Mouse (Mus musculus): ENCODE results near the gene Flywch2. TPM values are rescaled to one million over a fixed set of nuclear protein-coding genes. Genes with fewer than 3 reads are reported as not detected.

Gene Flywch2
- polyA plus RNA-seq, 1 experiment from 2014 or later = 78.4 TPM

GRCm38 (mm10) chr17:23762976-23763375 is 22.9 kb downstream of the Flywch2 start:
- DNase-seq (ENCODE audit: low spot score) (no peak), ATAC-seq (ENCODE audit: low FRiP score) (0 out of 2 replicates have a peak, but pooled peaks have one; percentile 7)
- Histone ChIP-seq H3K9me3 (ENCODE audit: control insufficient read depth, low read length) (no peaks in the 10 kb centered on the region), H3K9ac (no peak overlapping the region), H3K4me3 (replicated peaks; ENCODE audit: low read length) (no peak overlapping the region), H3K4me1 (replicated peaks; ENCODE audit: control insufficient read depth, insufficient read depth, low read length) (no peaks in the 10 kb centered on the region), H3K4me2 (replicated peaks) (no peak overlapping the region), H3K36me3 (replicated peaks; ENCODE audit: control insufficient read depth, insufficient read depth) (peaks cover 66% of the 10 kb centered on the region), H3K27me3 (ENCODE audit: control insufficient read depth, insufficient read depth, low read length) (no peaks in the 10 kb centered on the region), H3K27ac (no peak overlapping the region)
- 79% methylated on average over 11 of the region's 11 CpGs for WGBS

- peaks cover 82% of the 10 kb centered on the region for H3K36me3 ChIP-seq (replicated peaks; ENCODE audit: control insufficient read depth, insufficient read depth)
- ATAC-seq (ENCODE audit: low FRiP score) = no peak
Measured at GRCm38 (mm10) chr17:23761155-23761554, 24.7 kb downstream of the Flywch2 start.

GRCm38 (mm10) chr17:23760231-23760630 is 25.6 kb downstream of the Flywch2 start:
- H3K36me3 ChIP-seq (replicated peaks; ENCODE audit: control insufficient read depth, insufficient read depth) = peaks cover 91% of the 10 kb centered on the region
- H3K9me3 ChIP-seq (ENCODE audit: control insufficient read depth, low read length) = no peaks in the 10 kb centered on the region
- no peak overlapping the region for H3K4me2 ChIP-seq (replicated peaks)
- DNase-seq (ENCODE audit: low spot score) = no peak
- 92% methylated on average over 9 of the region's 9 CpGs for WGBS
- H3K9ac ChIP-seq = no peak overlapping the region
- H3K27ac ChIP-seq = no peak overlapping the region
- no peaks in the 10 kb centered on the region for H3K4me1 ChIP-seq (replicated peaks; ENCODE audit: control insufficient read depth, insufficient read depth, low read length)
- no peak for ATAC-seq (ENCODE audit: low FRiP score)
- H3K27me3 ChIP-seq (ENCODE audit: control insufficient read depth, insufficient read depth, low read length) = no peaks in the 10 kb centered on the region
- H3K4me3 ChIP-seq (replicated peaks; ENCODE audit: low read length) = no peak overlapping the region

More at GRCm38 (mm10) chr17:23761155-23761554, 24.7 kb downstream of the Flywch2 start:
- no peak for DNase-seq (ENCODE audit: low spot score)
- no peak overlapping the region for H3K4me2 ChIP-seq (replicated peaks)
- no peak overlapping the region for H3K9ac ChIP-seq
- H3K9me3 ChIP-seq (ENCODE audit: control insufficient read depth, low read length) = no peaks in the 10 kb centered on the region
- H3K4me1 ChIP-seq (replicated peaks; ENCODE audit: control insufficient read depth, insufficient read depth, low read length) = no peaks in the 10 kb centered on the region
- no peaks in the 10 kb centered on the region for H3K27me3 ChIP-seq (ENCODE audit: control insufficient read depth, insufficient read depth, low read length)
- no peak overlapping the region for H3K27ac ChIP-seq
- H3K4me3 ChIP-seq (replicated peaks; ENCODE audit: low read length) = no peak overlapping the region
- WGBS = 97% methylated on average over 3 of the region's 3 CpGs

- 62% methylated on average over 8 of the region's 8 CpGs for WGBS
Measured at GRCm38 (mm10) chr17:23758801-23759200, 27.1 kb downstream of the Flywch2 start.

GRCm38 (mm10) chr17:23757581-23757980 is 28.3 kb downstream of the Flywch2 start:
- Histone ChIP-seq H3K4me2 (replicated peaks) (no peak overlapping the region), H3K36me3 (replicated peaks; ENCODE audit: control insufficient read depth, insufficient read depth) (peaks cover 100% of the 10 kb centered on the region), H3K27me3 (ENCODE audit: control insufficient read depth, insufficient read depth, low read length) (no peaks in the 10 kb centered on the region), H3K27ac (no peak overlapping the region), H3K4me3 (replicated peaks; ENCODE audit: low read length) (no peak overlapping the region), H3K9ac (no peak overlapping the region), H3K4me1 (replicated peaks; ENCODE audit: control insufficient read depth, insufficient read depth, low read length) (no peaks in the 10 kb centered on the region), H3K9me3 (ENCODE audit: control insufficient read depth, low read length) (no peaks in the 10 kb centered on the region)
- no peak for ATAC-seq (ENCODE audit: low FRiP score)
- 95% methylated on average over 9 of the region's 9 CpGs for WGBS
- no peak for DNase-seq (ENCODE audit: low spot score)

More at GRCm38 (mm10) chr17:23758801-23759200, 27.1 kb downstream of the Flywch2 start:
- Histone ChIP-seq H3K27me3 (ENCODE audit: control insufficient read depth, insufficient read depth, low read length) (no peaks in the 10 kb centered on the region), H3K4me3 (replicated peaks; ENCODE audit: low read length) (no peak overlapping the region), H3K4me1 (replicated peaks; ENCODE audit: control insufficient read depth, insufficient read depth, low read length) (no peaks in the 10 kb centered on the region), H3K9ac (no peak overlapping the region), H3K4me2 (replicated peaks) (no peak overlapping the region), H3K27ac (no peak overlapping the region), H3K36me3 (replicated peaks; ENCODE audit: control insufficient read depth, insufficient read depth) (peaks cover 97% of the 10 kb centered on the region), H3K9me3 (ENCODE audit: control insufficient read depth, low read length) (no peaks in the 10 kb centered on the region)
- ATAC-seq (ENCODE audit: low FRiP score) (no peak), DNase-seq (ENCODE audit: low spot score) (no peak)

- Histone ChIP-seq H3K4me3 (replicated peaks; ENCODE audit: low read length) (no peak overlapping the region), H3K36me3 (replicated peaks; ENCODE audit: control insufficient read depth, insufficient read depth) (peaks cover 96% of the 10 kb centered on the region), H3K9ac (no peak overlapping the region), H3K4me1 (replicated peaks; ENCODE audit: control insufficient read depth, insufficient read depth, low read length) (no peaks in the 10 kb centered on the region), H3K4me2 (replicated peaks) (no peak overlapping the region), H3K9me3 (ENCODE audit: control insufficient read depth, low read length) (no peaks in the 10 kb centered on the region), H3K27ac (no peak overlapping the region), H3K27me3 (ENCODE audit: control insufficient read depth, insufficient read depth, low read length) (no peaks in the 10 kb centered on the region)
- ATAC-seq (ENCODE audit: low FRiP score) (no peak), DNase-seq (ENCODE audit: low spot score) (no peak)
- WGBS = 84% methylated on average over 13 of the region's 13 CpGs
Measured at GRCm38 (mm10) chr17:23755689-23756088, 30.2 kb downstream of the Flywch2 start.

GRCm38 (mm10) chr17:23749400-23750191 is 36.3 kb downstream of the Flywch2 start:
- H3K9me3 ChIP-seq (ENCODE audit: control insufficient read depth, low read length) = no peaks in the 10 kb centered on the region
- H3K4me2 ChIP-seq (replicated peaks) = no peak overlapping the region
- WGBS = 82% methylated on average over 11 of the region's 11 CpGs
- ATAC-seq (ENCODE audit: low FRiP score) (no peak), DNase-seq (ENCODE audit: low spot score) (no peak)
- no peak overlapping the region for H3K9ac ChIP-seq
- peaks cover 33% of the 10 kb centered on the region for H3K27me3 ChIP-seq (ENCODE audit: control insufficient read depth, insufficient read depth, low read length)
- peaks cover 35% of the 10 kb centered on the region for H3K36me3 ChIP-seq (replicated peaks; ENCODE audit: control insufficient read depth, insufficient read depth)
- H3K4me1 ChIP-seq (replicated peaks; ENCODE audit: control insufficient read depth, insufficient read depth, low read length) = peaks cover 19% of the 10 kb centered on the region
- no peak overlapping the region for H3K4me3 ChIP-seq (replicated peaks; ENCODE audit: low read length)
- no peak overlapping the region for H3K27ac ChIP-seq

- H3K4me2 ChIP-seq (replicated peaks) = no peak overlapping the region
- WGBS = 42% methylated on average over 10 of the region's 10 CpGs
- H3K36me3 ChIP-seq (replicated peaks; ENCODE audit: control insufficient read depth, insufficient read depth) = peaks cover 27% of the 10 kb centered on the region
- peak; percentile 73 for DNase-seq (ENCODE audit: low spot score)
- H3K4me1 ChIP-seq (replicated peaks; ENCODE audit: control insufficient read depth, insufficient read depth, low read length) = peaks cover 20% of the 10 kb centered on the region
- H3K4me3 ChIP-seq (replicated peaks; ENCODE audit: low read length) = no peak overlapping the region
- H3K27me3 ChIP-seq (ENCODE audit: control insufficient read depth, insufficient read depth, low read length) = peaks cover 41% of the 10 kb centered on the region
- no peak overlapping the region for H3K9ac ChIP-seq
- no peak overlapping the region for H3K27ac ChIP-seq
- no peaks in the 10 kb centered on the region for H3K9me3 ChIP-seq (ENCODE audit: control insufficient read depth, low read length)
- ATAC-seq (ENCODE audit: low FRiP score) = no peak
Measured at GRCm38 (mm10) chr17:23748631-23749391, 37.1 kb downstream of the Flywch2 start.

- Histone ChIP-seq H3K4me3 (replicated peaks; ENCODE audit: low read length) (no peak overlapping the region), H3K27ac (no peak overlapping the region), H3K9ac (no peak overlapping the region), H3K4me1 (replicated peaks; ENCODE audit: control insufficient read depth, insufficient read depth, low read length) (peaks cover 20% of the 10 kb centered on the region), H3K36me3 (replicated peaks; ENCODE audit: control insufficient read depth, insufficient read depth) (peaks cover 19% of the 10 kb centered on the region), H3K4me2 (replicated peaks) (no peak overlapping the region), H3K9me3 (ENCODE audit: control insufficient read depth, low read length) (no peaks in the 10 kb centered on the region), H3K27me3 (ENCODE audit: control insufficient read depth, insufficient read depth, low read length) (peaks cover 49% of the 10 kb centered on the region)
- ATAC-seq (ENCODE audit: low FRiP score) = no peak
- DNase-seq (ENCODE audit: low spot score) = no peak
- WGBS = 44% methylated on average over 6 of the region's 6 CpGs
Measured at GRCm38 (mm10) chr17:23748026-23748425, 37.9 kb downstream of the Flywch2 start.
